Mouse (Mus musculus) thymus, adult 2 months (tissue): ENCODE data around the gene 4930503B20Rik.

ENCODE experiments used
- CTCF ChIP-seq: fragments of 200-500 bp; IDR thresholded peaks from 2 replicates; pipeline ENCODE4 v1.5.1; 2012; ENCODE audit warnings: mild to moderate bottlenecking, control low read depth, low read length, moderate library complexity, borderline replicate concordance; ENCODE audit not compliant: control insufficient read depth, poor library complexity, insufficient read depth; ENCODE audit errors: extremely low read depth
- POLR2A ChIP-seq: fragments of 200-500 bp; IDR thresholded peaks from 2 replicates; pipeline ENCODE4 v1.6.1; 2012; ENCODE audit warnings: mild to moderate bottlenecking, low read length, control low read depth, moderate library complexity; ENCODE audit not compliant: control insufficient read depth, poor library complexity, insufficient read depth; ENCODE audit errors: extremely low read depth

- TF ChIP-seq CTCF (no peak), POLR2A (no peak)
These were observed 25.4 kb downstream of the 4930503B20Rik start for GRCm38 (mm10) chr3:146625766-146626165.
